Mouse (Mus musculus): ENCODE measurements around the gene Tdrkh.
A peak's percentile ranks its signal among the peaks of the same experiment; 100 is the strongest.

Tdrkh gene

DNA sequence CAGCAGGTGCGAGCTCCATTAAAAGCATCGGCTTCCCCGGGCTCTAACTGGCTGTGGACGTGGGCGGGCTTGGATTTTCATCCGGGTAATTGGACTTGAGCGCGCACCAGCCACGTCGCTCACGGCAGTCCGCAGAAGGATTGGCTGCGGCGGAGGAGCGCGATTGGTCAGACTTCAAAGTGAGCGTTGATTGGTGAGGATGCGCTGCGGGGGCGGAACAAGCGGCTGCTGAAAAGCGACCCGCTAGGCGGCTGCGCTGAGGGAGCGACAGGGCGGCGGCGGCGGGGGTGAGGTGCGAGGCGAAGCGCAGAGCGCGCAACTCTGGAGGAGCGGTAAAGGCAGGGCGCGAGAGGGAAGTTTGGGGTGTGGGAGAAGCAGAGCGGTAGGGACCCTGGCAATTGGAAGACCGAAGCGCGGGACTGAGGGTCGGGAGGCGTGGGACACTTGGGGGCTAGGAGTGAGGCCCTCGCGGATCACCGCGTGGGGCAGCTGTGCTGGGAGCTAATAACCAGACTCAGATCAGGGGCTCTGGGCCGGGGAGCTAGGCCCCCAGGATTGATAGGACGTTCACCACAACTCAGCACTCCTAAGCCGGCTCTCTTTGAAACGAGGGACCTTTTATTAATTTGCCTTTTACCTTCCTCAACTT, at the start of gene Tdrkh:
TSS of gene Tdrkh (plus strand) at position 243 of the 649 bp plus-strand sequence.
- DNase-seq (ENCODE audit: low read depth), result peak; percentile 89

DNA sequence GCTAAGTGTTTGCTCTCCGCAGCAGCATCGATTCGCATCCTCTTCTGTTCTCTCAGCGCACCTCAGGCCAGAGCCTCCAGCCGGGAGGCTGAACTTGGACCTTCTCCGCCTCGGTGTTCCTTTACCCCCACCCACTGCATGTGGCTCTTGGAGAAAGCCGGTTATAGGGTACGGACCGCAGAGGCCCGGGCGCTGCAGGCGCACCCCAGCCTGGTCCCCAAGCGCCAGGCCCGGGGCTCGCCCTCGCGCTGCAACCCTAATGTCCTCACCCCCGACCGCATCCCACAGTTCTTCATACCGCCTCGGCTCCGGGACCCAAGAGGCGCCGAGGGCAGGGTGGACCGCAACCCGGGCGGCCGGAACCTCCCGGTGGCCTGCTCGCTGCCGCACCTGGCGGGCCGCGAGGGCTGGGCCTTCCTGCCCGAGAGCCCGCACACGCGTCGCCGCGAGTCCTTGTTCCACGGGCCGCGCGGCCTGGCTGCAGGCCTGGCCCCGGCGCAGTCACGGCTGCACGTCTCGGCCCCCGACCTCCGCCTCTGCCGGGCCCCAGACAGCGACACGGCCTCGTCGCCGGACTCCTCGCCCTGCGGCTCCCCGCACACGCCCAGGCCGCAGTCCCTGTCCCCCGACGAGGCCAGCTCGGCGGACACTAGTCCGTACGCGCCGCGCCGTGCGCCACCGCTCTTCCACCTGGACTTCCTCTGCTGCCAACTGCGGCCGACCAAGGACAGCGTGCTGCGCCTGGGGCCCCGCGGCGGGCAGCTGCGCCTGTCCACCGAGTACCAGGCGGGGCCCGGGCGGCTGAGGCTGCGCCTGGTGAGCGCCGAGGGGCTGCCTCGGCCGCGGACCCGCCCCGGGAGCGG, 49.6 kb upstream of the Tdrkh start:
- DNase-seq (ENCODE audit: low read depth), result no peak

DNA sequence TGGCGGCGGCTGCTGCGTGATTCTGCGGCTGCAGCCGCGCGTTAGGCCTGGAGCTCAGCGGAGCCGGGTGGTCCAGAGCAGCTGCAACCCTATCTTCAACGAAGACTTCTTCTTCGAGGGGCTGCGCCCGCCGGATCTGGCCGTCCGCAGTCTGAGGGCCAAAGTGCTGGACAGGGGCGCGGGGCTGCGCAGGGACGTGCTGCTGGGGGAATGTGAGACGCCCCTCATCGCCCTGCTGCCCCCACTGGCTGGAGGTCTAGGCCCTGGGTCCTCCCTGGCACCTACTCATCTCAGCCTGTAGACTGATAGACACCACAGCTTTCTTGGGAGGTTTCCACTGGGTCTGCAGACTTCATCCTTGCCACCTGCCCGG, 48.9 kb upstream of the Tdrkh start:
- no peak for DNase-seq (ENCODE audit: low read depth)

- peak; percentile 46 for DNase-seq (ENCODE audit: low read depth)
Observed at GRCm38 (mm10) chr3:94366761-94367160, 46.3 kb upstream of the Tdrkh start.

- no peak for DNase-seq (ENCODE audit: low read depth)
Observed at GRCm38 (mm10) chr3:94367511-94367910, 45.6 kb upstream of the Tdrkh start.

- no peak for DNase-seq (ENCODE audit: low read depth)
Observed at GRCm38 (mm10) chr3:94368631-94369030, 44.4 kb upstream of the Tdrkh start.

DNA sequence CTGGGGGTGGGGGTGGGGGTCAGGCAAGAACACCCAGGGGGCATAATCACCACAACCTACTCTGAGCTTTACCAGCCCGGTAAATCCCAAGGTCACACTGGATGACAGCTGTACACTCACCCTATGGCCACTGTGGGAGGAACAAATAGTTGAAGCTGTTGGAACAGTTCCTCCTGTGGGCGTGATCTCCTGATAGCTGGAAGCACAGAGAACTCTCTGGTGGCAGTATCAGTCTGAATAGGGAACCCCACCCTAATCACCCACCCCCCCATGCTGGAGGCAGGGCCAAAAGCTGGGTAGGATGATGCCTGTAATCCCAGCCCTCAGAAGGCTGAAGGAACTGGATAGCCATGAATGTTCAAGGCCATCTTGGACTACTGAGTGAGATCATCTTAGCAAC, 43.4 kb upstream of the Tdrkh start:
- DNase-seq (ENCODE audit: low read depth), result no peak

DNA sequence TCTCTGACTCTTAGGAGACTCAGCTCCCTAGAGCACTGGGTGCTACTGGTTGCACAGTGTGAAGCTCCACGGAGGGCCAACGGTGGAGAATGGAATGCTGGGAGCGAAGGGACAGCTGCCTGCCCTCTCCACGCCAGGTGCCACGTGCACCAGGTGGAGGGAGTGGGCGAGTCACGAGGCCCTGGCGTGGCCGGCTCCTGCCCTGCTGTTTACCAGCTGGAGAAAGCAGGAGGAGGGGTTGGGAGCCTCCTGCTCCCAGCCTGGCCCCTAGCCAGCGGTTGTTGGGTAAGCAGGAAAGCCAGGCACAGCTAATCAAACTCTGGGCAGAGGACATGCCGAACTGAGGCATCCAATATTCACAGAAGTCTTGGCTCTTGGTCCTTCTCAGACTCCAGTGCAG, 41.4 kb upstream of the Tdrkh start:
- peak; percentile 54 for DNase-seq (ENCODE audit: low read depth)

DNA sequence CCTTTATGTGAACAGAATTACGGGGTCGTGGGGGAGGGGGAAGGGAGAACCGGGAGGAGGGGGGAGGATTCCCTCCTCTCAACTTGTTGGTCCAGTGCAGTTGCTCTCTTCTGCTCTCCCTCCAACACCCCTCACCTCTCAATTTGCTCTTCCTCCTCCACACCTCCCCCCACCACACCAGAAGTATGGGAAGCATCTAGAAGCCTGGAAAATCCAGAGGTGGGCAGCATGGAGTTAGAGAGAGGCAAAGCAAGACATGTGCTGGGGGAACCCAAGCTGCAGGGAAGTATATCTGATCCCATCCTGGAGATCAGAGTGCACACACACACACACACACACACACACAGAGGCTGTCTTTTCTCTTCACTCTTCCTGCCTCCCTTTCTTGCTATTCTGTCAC, 41.0 kb upstream of the Tdrkh start:
- DNase-seq (ENCODE audit: low read depth), result no peak

- no peak for DNase-seq (ENCODE audit: low read depth)
Observed at GRCm38 (mm10) chr3:94372641-94373040, 40.4 kb upstream of the Tdrkh start, which contains the start of gene Rorc. Gene Rorc (plus strand): TSS chr3:94372794.

DNA sequence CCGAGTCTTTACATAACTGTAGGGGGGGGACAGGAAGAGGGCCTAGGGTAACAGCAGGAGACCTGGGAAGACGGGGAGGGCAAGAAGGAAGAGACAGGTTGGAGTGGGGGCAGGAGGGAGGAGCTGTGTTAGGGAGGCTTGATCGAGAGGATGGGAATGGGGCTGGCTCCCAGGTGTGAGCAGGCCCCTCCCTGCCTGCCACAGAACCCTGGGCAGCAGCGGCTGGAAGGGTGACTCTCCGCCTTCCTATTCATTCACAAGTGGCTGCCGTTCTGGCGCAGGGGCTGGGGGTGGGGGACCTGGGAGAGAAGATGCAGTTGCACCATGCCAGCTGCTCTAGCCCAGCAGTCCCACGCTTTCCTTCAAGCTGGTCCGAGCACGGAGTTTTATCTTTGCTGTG, 40.0 kb upstream of the Tdrkh start:
- DNase-seq (ENCODE audit: low read depth), result no peak

GRCm38 (mm10) chr3:94373597-94374011, 39.5 kb upstream of the Tdrkh start:
- DNase-seq (ENCODE audit: low read depth), result no peak

GRCm38 (mm10) chr3:94374636-94375035, 38.4 kb upstream of the Tdrkh start:
- no peak for DNase-seq (ENCODE audit: low read depth)

DNA sequence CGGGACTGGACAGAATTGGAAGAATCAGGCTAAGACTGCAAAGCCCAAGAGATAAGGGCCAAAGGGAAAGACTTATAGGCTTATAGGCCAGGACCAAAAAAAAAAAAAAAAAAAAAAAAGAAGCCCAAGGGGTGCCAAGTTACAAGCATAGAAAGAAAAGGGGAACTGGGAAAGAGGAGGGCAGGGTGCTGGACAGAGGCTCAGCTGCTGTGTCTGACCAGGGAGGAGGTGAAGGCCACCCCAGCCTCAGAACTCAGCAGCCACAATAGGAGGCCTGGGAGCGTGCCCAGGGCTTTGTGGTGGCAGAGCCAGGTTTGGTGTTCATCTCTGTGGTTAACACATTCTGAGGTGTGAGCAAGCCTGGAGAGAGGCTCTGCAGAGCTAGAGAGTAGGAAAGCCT, 37.9 kb upstream of the Tdrkh start:
- no peak for DNase-seq (ENCODE audit: low read depth)

GRCm38 (mm10) chr3:94375861-94376260, 37.2 kb upstream of the Tdrkh start:
- DNase-seq (ENCODE audit: low read depth), result no peak

GRCm38 (mm10) chr3:94377028-94377923, 35.8 kb upstream of the Tdrkh start:
- DNase-seq (ENCODE audit: low read depth), result no peak

- DNase-seq (ENCODE audit: low read depth), result no peak
Observed at GRCm38 (mm10) chr3:94379831-94380510, 33.1 kb upstream of the Tdrkh start.

DNA sequence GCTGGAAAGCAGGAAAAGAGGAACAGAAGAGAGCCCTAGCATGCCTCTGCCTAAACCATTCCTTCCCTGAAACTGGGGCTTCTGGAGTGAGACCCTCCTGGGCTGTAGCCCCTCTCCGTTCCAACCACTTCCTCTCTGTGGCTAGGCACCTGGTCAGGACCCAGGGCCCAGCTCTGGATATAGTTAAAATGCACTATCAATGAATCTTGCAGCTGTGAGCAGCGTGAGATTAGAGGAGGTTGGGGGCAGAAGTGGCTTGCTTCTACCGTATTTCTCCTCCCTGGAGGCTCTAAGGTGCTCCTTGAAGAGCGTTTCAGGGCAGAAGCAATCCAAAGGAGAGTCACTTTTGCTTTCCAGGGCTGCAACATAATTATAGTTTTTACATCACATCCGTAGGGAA, 30.8 kb upstream of the Tdrkh start:
- DNase-seq (ENCODE audit: low read depth), result no peak

DNA sequence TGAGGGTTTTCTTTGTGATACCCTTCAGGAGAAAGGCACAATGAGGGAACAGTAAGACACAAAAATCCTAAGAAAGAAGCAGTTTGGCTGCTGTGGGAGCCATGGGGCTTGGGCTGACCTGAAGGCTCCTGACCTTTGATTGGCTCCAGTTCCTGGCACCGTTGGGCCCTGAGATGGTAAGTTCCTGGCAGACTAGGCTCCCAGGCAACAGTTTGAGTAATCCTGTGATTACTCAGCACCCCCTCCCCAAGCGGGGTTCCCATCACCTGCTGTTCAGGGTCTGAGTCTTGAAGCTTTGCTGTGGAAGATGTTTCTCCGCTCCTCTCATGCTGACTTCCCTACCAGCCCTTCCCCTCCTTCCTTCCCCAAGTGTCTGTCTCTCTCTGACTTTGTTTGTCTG, 29.6 kb upstream of the Tdrkh start:
- no peak for DNase-seq (ENCODE audit: low read depth)

- no peak for DNase-seq (ENCODE audit: low read depth)
Observed at GRCm38 (mm10) chr3:94386671-94387070, 26.4 kb upstream of the Tdrkh start.

DNA sequence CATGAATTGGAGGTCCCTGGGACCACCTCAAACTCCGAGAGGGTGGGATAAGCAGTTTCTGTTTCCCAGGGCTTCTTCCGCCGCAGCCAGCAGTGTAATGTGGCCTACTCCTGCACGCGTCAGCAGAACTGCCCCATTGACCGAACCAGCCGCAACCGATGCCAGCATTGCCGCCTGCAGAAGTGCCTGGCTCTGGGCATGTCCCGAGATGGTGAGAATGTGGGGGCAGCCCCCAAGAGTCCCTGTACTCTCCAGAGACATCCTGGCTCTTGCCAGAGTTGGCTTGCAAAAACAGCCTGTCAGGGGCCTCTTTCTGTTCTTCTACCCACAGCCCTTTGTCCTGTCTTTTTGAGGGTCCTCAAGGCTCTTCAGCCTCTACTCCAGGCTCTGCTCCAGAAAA, 25.7 kb upstream of the Tdrkh start:
- no peak for DNase-seq (ENCODE audit: low read depth)

GRCm38 (mm10) chr3:94388047-94388446, 25.0 kb upstream of the Tdrkh start:
- DNase-seq (ENCODE audit: low read depth), result no peak
